Mouse (Mus musculus): ENCODE data around the gene Thap12. TPM values are rescaled to one million over a fixed set of nuclear protein-coding genes. Genes with fewer than 3 reads are reported as not detected.

Thap12 gene
- polyA plus RNA-seq (2014; fragmentation: Illumina TruSeq; extraction: RNeasy Lipid Tissue Mini Kit (QIAGEN cat#74804); ENCODE audit: low read depth, low replicate concordance): 37.3 TPM

GRCm38 (mm10) chr7:98702283-98703240, at the start of gene Thap12:
Gene Thap12, plus strand, starts transcription at chr7:98703103.

GRCm38 (mm10) chr7:98656531-98657221, 46.2 kb upstream of the Thap12 start, which contains the start of gene Emsy:
Gene Emsy, minus strand, starts transcription at chr7:98656783.

Other genes with a start within 250 kb of the Thap12 start
- 0.06 TPM for gene Lrrc32, start 213.8 kb upstream of the Thap12 start, polyA plus RNA-seq (2014; fragmentation: Illumina TruSeq; extraction: RNeasy Lipid Tissue Mini Kit (QIAGEN cat#74804); ENCODE audit: low read depth, low replicate concordance)
- 61.9 TPM for gene Emsy, start 46.3 kb upstream of the Thap12 start, polyA plus RNA-seq (2014; fragmentation: Illumina TruSeq; extraction: RNeasy Lipid Tissue Mini Kit (QIAGEN cat#74804); ENCODE audit: low read depth, low replicate concordance)
- not detected for gene Wnt11, start 132.0 kb downstream of the Thap12 start, polyA plus RNA-seq (2014; fragmentation: Illumina TruSeq; extraction: RNeasy Lipid Tissue Mini Kit (QIAGEN cat#74804); ENCODE audit: low read depth, low replicate concordance)